Mouse (Mus musculus) CH12.LX (cell line): ENCODE data around the gene Gm20388. TPM values are rescaled to one million over a fixed set of nuclear protein-coding genes. Genes with fewer than 3 reads are reported as not detected.

ENCODE experiments used
- DNase-seq: peaks from one replicate; pipeline ENCODE4 v3.0.0-alpha.2; 2013; ENCODE audit errors: extremely low read depth
- H3K27ac ChIP-seq: 2 replicates; pipeline ENCODE4 v1.5.1; 2012; ENCODE audit warnings: low read depth, mild to moderate bottlenecking, control low read depth, moderate library complexity; ENCODE audit not compliant: insufficient read depth
- H3K27me3 ChIP-seq: replicated peaks from 2 replicates; pipeline ENCODE3; 2012; ENCODE audit warnings: inconsistent platforms
- H3K36me3 ChIP-seq, 2 experiments: replicated peaks in 1 of 2; 2 replicates each; pipeline versions ENCODE3 to v1.6.1; 2012; ENCODE audit warnings: inconsistent platforms in 1 of 2, low read length in 1 of 2, mild to moderate bottlenecking in 1 of 2, mixed read lengths in 1 of 2, moderate library complexity in 1 of 2; ENCODE audit not compliant: control insufficient read depth in 1 of 2, insufficient read depth in 1 of 2
- H3K4me1 ChIP-seq, 2 experiments: 2 replicates each; pipeline ENCODE4 v1.6.1; 2012; ENCODE audit warnings: inconsistent platforms in 1 of 2, moderate library complexity in 1 of 2; ENCODE audit not compliant: insufficient read depth in 2 of 2, control insufficient read depth in 1 of 2
- H3K4me2 ChIP-seq: 2 replicates; pipeline ENCODE4 v1.6.1; 2012; ENCODE audit warnings: low read depth, mild to moderate bottlenecking, control low read depth; ENCODE audit not compliant: poor library complexity, insufficient read depth, severe bottlenecking
- H3K4me3 ChIP-seq, 3 experiments: fragments of 150-350 bp in 1 of 3; sonication (generic) in 1 of 3; replicated peaks in 1 of 3; 2 replicates each; pipeline versions ENCODE3 to v1.5.1; 2011 to 2012; ENCODE audit warnings: low read depth in 2 of 3, low read length in 2 of 3, mild to moderate bottlenecking in 2 of 3, moderate library complexity in 2 of 3, control low read depth in 1 of 3, improper control_type of control experiment in 1 of 3, inconsistent platforms in 1 of 3, mixed read lengths in 1 of 3; ENCODE audit not compliant: poor library complexity in 1 of 3
- H3K79me2 ChIP-seq: replicated peaks from 2 replicates; pipeline ENCODE4 v1.6.1; 2012; ENCODE audit warnings: mild to moderate bottlenecking, moderate library complexity; ENCODE audit not compliant: control insufficient read depth, poor library complexity, insufficient read depth, severe bottlenecking; ENCODE audit errors: extremely low read depth
- H3K9ac ChIP-seq: 2 replicates; pipeline ENCODE4 v1.6.1; 2012; ENCODE audit warnings: low read depth, mild to moderate bottlenecking, control low read depth, moderate library complexity; ENCODE audit not compliant: insufficient read depth
- H3K9me3 ChIP-seq: replicated peaks from 2 replicates; pipeline ENCODE3; 2012; ENCODE audit warnings: low read length, inconsistent platforms, mixed read lengths
- BHLHE40 ChIP-seq: IDR thresholded peaks from 2 replicates; pipeline ENCODE4 v1.6.1; 2011; ENCODE audit warnings: mild to moderate bottlenecking, low read depth, low read length, improper control_type of control experiment
- CHD1 ChIP-seq: IDR thresholded peaks from 2 replicates; pipeline ENCODE4 v1.6.1; 2012; ENCODE audit warnings: low read depth, low read length, improper control_type of control experiment, inconsistent platforms
- CTCF ChIP-seq, 2 experiments: IDR thresholded peaks in 1 of 2; conservative IDR thresholded peaks in 1 of 2; 2 replicates each; pipeline ENCODE4 v1.5.1; 2011 to 2012; ENCODE audit warnings: low read depth in 2 of 2, low read length in 2 of 2, improper control_type of control experiment in 1 of 2, inconsistent platforms in 1 of 2, mild to moderate bottlenecking in 1 of 2, moderate library complexity in 1 of 2
- ELF1 ChIP-seq: IDR thresholded peaks from 2 replicates; pipeline ENCODE4 v1.6.1; 2014; ENCODE audit warnings: low read depth, mild to moderate bottlenecking, inconsistent platforms, low read length, improper control_type of control experiment
- EP300 ChIP-seq: IDR thresholded peaks from 2 replicates; pipeline ENCODE4 v1.6.1; 2011; ENCODE audit warnings: low read length, improper control_type of control experiment
- JUND ChIP-seq: conservative IDR thresholded peaks from 2 replicates; pipeline ENCODE4 v1.6.1; 2011; ENCODE audit warnings: low read depth, low read length, improper control_type of control experiment
- MAFK ChIP-seq: IDR thresholded peaks from 2 replicates; pipeline ENCODE4 v1.6.1; 2011; ENCODE audit warnings: low read length, improper control_type of control experiment; ENCODE audit not compliant: insufficient replicate concordance
- MAZ ChIP-seq: IDR thresholded peaks from 2 replicates; pipeline ENCODE4 v1.6.1; 2012; ENCODE audit warnings: low read depth, mild to moderate bottlenecking, inconsistent platforms, low read length, improper control_type of control experiment, moderate library complexity
- MEF2A ChIP-seq: IDR thresholded peaks from 2 replicates; pipeline ENCODE4 v1.6.1; 2014; ENCODE audit warnings: low read depth, mild to moderate bottlenecking, inconsistent platforms, low read length, improper control_type of control experiment, borderline replicate concordance
- NELFE ChIP-seq: IDR thresholded peaks from 2 replicates; pipeline ENCODE4 v1.6.1; 2011; ENCODE audit warnings: low read depth, low read length, improper control_type of control experiment
- PAX5 ChIP-seq: IDR thresholded peaks from 2 replicates; pipeline ENCODE4 v1.6.1; 2012; ENCODE audit warnings: low read length, inconsistent platforms, mixed read lengths
- RCOR1 ChIP-seq: conservative IDR thresholded peaks from 2 replicates; pipeline ENCODE4 v1.6.1; 2012; ENCODE audit warnings: low read depth, mild to moderate bottlenecking, inconsistent platforms, low read length, improper control_type of control experiment
- SMC3 ChIP-seq: IDR thresholded peaks from 2 replicates; pipeline ENCODE4 v1.6.1; 2011; ENCODE audit warnings: low read depth, low read length, improper control_type of control experiment
- TBP ChIP-seq: conservative IDR thresholded peaks from 2 replicates; pipeline ENCODE4 v1.6.1; 2011; ENCODE audit warnings: low read depth, low read length, improper control_type of control experiment
- TCF12 ChIP-seq: IDR thresholded peaks from 2 replicates; pipeline ENCODE4 v1.6.1; 2014; ENCODE audit warnings: low read depth, mild to moderate bottlenecking, inconsistent platforms, low read length, improper control_type of control experiment
- UBTF ChIP-seq: IDR thresholded peaks from 2 replicates; pipeline ENCODE4 v1.6.1; 2012; ENCODE audit warnings: low read depth, mild to moderate bottlenecking, inconsistent platforms, low read length, improper control_type of control experiment, moderate library complexity
- USF2 ChIP-seq: conservative IDR thresholded peaks from 2 replicates; pipeline ENCODE4 v1.6.1; 2011; ENCODE audit warnings: low read depth, low read length, improper control_type of control experiment
- ZC3H11A ChIP-seq: IDR thresholded peaks from 2 replicates; pipeline ENCODE4 v1.6.1; 2012; ENCODE audit warnings: low read depth, mild to moderate bottlenecking, inconsistent platforms, low read length, improper control_type of control experiment
- ZKSCAN1 ChIP-seq: IDR thresholded peaks from 2 replicates; pipeline ENCODE4 v1.6.1; 2012; ENCODE audit warnings: low read depth, inconsistent platforms, low read length, improper control_type of control experiment, borderline replicate concordance
- ZMIZ1 ChIP-seq: IDR thresholded peaks from 2 replicates; pipeline ENCODE4 v1.6.1; 2012; ENCODE audit warnings: low read depth, mild to moderate bottlenecking, inconsistent platforms, low read length, improper control_type of control experiment
- ZNF384 ChIP-seq: IDR thresholded peaks from 2 replicates; pipeline ENCODE4 v1.6.1; 2012; ENCODE audit warnings: low read depth, low read length, improper control_type of control experiment, inconsistent platforms
- dilution Hi-C: fragments of 300-500 bp; cut with MboI; formaldehyde crosslinking; loops from 2 replicates; pipeline ENCODE4 v1.14.3; 2020; ENCODE audit warnings: low sequenced_read_pairs; ENCODE audit not compliant: extremely low pct_unique_long_range_greater_than_20kb, extremely low pct_ligation_motif_present
- in situ Hi-C: fragments of 300-500 bp; cut with MboI; formaldehyde crosslinking; loops from 3 replicates; pipeline ENCODE4 v1.14.3; 2019; ENCODE audit warnings: low sequenced_read_pairs, low pct_ligation_motif_present, low pct_unique_long_range_greater_than_20kb, mixed read lengths
- polyA plus RNA-seq: library from polyadenylated mRNA; unstranded; fragments of >175 nt; gene quantifications from 2 replicates; pipeline ENCODE4 v1.2.1, GENCODE M21; 2012; ENCODE audit warnings: low read depth; ENCODE audit not compliant: insufficient read length
- total RNA-seq, 2 experiments: library from RNA; depleted of rRNA; stranded (reverse); fragments of 300-350 nt in 1 of 2; fragments of >200 nt in 1 of 2; gene quantifications; 2 replicates each; pipeline ENCODE4 v1.2.3; 2012 to 2014

The Gm20388 gene
- total and polyA plus RNA-seq, 3 experiments = 14.8 to 26.3 (median 22.2) TPM

DNA sequence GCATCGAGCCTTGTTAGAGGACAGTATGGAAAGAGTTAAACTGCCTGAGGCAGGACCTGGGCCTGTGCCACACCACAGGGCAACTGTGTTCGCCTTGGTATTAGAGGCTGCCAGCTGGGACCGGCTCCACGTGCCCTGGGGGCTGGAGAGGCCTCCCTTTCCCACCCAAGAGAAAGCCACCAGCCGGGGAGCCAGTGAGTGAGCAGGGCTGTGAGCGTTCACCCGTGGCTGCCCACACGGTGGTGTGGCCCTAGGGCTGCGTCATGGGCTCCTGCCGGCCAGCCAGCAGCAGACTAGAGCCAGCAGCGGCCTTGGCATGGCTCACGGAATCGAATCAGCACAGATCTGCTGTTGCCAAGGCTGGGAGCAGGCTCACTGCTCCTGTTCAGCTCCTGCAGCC lies 359.8 kb downstream of the Gm20388 start:
- in situ Hi-C loops = no loop called here
- H3K4me3 ChIP-seq = no peak overlapping the region
- no peaks in the 10 kb centered on the region for H3K36me3 ChIP-seq
- H3K79me2 ChIP-seq = no peaks in the 10 kb centered on the region
- DNase-seq = no peak
- TF ChIP-seq ZC3H11A (no peak), ZMIZ1 (no peak), EP300 (no peak), CTCF (conservative IDR thresholded peaks at IDR 0.05 in 1 of 2, IDR thresholded peaks at IDR 0.05 in 1 of 2; ENCODE audit: low read depth in 2 of 2, low read length in 2 of 2) (no peak), ZKSCAN1 (no peak)
- H3K4me1 ChIP-seq = peaks cover 8 to 32% of the 10 kb centered on the region in 2 experiments
- peaks cover 32% of the 10 kb centered on the region for H3K27me3 ChIP-seq
- dilution Hi-C loops = no loop called here
- H3K4me2 ChIP-seq = no peak overlapping the region
- H3K9ac ChIP-seq = no peak overlapping the region
- no peak overlapping the region for H3K27ac ChIP-seq
- H3K9me3 ChIP-seq = peaks cover 6% of the 10 kb centered on the region

DNA sequence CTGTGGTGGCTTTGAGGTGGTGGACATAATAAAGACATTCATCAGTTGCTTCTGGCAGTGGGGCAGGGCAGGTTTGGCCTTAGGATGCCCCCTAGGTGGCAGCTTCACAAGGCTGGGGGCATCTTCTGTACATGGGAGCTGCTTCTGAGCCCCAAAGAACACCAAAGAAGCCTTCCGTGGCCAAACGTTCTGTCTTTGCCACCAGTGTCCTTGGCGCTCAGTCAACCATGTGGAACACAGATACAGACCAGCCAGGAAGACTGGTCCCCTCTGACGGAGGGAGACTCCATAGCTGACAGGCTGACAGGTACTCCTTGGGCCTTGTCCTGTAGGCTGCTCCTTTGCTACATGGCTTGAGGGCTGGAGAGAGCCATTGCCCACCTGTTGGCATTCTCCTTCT lies 362.8 kb downstream of the Gm20388 start:
- Histone ChIP-seq H3K27me3 (peaks cover 41% of the 10 kb centered on the region), H3K36me3 (no peaks in the 10 kb centered on the region)

More for the DNA sequence above, 362.8 kb downstream of the Gm20388 start:
- peaks cover 6% of the 10 kb centered on the region for H3K9me3 ChIP-seq
- H3K4me3 ChIP-seq = no peak overlapping the region
- peaks cover 7 to 42% of the 10 kb centered on the region in 2 experiments; a peak in 3 of 4 replicates for H3K4me1 ChIP-seq
- TF ChIP-seq BHLHE40 (no peak), CHD1 (no peak), RCOR1 (no peak), MAZ (no peak), PAX5 (no peak), ZNF384 (no peak), SMC3 (no peak), ELF1 (no peak), MEF2A (no peak), NELFE (no peak), UBTF (no peak), TCF12 (no peak), USF2 (no peak), TBP (no peak), MAFK (no peak), ZMIZ1 (no peak), EP300 (no peak), JUND (no peak), CTCF (conservative IDR thresholded peaks at IDR 0.05 in 1 of 2, IDR thresholded peaks at IDR 0.05 in 1 of 2; ENCODE audit: low read depth in 2 of 2, low read length in 2 of 2) (no peak)
- no peak for DNase-seq
- no peak overlapping the region for H3K9ac ChIP-seq
- dilution Hi-C loops = no loop called here
- in situ Hi-C loops = no loop called here
- no peak overlapping the region for H3K27ac ChIP-seq
- no peak overlapping the region for H3K4me2 ChIP-seq
- no peaks in the 10 kb centered on the region for H3K79me2 ChIP-seq
